Mouse (Mus musculus): ENCODE data around the gene Slc25a12. TPM values are rescaled to one million over a fixed set of nuclear protein-coding genes. Genes with fewer than 3 reads are reported as not detected.
"Not testable (repeated sequence)": the region's sequence is repeated elsewhere in the genome, so short reads cannot be mapped to it uniquely, and the experiment has no call there.

The Slc25a12 gene
- 100 to 1,000 TPM; 117 to 121 TPM for total RNA-seq (2021)

DNA sequence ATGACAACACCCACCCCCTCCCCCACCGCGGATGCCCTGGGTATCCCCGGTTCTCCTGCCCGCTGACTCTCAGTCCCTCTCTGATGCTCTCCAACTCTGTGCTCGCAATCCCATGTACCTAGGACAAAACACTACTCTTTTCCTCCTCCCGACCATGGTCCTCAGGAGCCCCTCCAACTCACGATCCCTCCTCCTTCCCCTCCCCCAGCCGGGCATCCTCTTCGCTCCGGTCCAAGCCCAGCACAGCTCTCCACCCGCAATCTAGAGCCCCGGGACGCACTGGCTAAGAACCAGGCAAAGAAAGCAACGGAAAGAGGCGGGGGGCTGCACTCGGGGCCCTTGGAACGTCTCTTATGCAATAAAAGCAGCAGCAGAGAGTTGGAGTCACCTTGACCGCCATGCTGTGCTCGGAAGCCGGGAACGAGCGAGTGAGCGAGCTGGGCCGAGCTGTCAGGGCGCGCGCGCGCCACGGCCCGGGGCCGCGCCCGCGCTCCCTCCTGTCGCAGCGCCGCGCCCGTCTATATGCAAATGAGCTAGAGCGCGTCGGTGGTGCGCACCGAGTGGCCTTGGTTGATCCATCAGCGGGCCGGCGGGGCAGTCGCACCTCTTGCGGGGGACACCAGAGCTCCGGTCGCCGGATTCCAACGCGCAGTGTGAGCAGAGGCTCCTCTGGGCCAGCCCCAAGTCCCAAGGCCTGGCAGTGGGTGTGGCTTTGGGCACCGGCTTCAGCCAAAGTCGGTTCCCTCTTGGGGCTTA, at the start of gene Slc25a12:
Slc25a12 (minus strand) TSS at position 625 of the 756 bp plus-strand sequence.
- intact Hi-C loops (cut with DNase I): no loop called here
- peak; percentile 78 for DNase-seq

DNA sequence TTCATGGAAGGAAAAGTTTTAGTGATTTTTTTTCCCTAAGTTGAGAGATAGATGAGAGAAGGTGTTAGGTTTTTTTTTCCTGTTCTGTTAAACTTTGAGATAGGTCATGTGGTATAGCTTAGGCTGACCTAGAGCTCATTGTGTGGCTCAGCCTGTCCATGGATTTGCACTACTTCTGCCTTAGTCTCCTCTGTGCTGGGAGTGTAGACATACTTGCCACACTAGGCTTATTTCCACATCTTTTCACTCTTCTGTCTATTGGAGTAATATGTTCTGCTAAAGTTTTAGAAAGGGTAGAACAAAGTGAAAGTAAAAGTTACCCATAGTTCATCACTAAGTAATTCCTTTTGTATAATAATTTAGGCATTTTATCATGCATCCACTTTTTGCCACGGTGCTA, 38.1 kb upstream of the Slc25a12 start:
- intact Hi-C loops (cut with DNase I): no loop called here
- no peak for DNase-seq

DNA sequence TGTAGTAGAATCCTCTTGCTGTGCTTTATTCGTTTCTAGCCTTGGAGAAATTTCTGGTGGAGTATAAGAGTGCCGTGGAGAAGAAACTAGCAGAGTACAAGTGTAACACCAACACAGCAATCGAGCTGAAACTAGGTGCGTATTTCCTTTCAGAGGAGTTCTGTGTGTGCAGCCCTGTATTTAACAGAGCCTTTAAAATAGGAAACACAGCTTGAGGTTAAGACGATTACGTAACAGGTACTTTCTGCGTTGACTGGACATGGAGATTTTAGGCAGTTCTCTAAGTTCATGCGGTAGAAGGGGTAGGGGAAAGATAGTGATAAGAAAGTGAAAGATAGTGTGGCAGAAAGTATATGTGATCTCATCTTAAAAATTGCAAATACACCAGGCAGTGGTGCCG, 22.3 kb upstream of the Slc25a12 start:
- intact Hi-C loops (cut with DNase I): no loop called here
- DNase-seq: no peak

DNA sequence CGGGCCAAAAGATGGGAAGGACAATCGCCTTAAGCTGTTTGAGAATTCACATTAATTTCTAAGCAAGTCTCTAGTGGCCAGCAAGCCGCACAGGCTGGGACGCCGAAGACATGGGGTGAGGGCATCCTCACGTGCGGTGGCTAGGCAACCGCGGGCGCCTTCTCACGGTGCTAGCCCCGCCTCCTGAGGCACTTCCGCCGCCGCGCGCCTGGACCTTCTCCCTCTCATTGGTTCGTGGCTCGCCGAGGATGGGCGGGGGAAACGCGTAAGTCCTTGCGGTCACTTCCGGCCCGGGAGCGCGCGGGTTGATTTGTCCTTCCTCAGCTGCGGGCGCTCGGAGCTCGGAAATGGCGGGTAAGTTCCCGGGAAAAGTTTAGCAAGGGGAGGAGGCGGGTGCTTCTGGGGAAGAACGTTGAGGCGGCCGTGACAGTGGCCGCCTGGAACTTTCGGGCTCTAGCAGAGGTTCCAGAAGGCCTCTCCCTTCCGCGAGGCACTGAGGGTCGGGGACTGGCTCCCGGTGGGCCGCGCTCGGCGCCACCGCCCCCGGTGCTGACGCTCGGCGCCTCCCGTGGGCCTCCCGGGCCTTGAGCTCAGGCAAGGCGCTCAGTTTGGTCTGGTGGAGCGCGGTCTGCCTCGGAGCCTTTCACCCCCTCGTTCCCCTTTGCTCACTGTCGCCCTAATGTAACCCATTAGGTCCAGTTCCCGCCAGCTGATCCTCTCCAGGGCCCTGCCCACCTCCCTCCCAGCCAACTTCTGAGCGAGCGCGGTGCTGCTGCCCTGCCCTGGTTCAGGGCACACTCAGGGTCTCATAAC, 21.6 kb upstream of the Slc25a12 start, which contains the start of gene Hat1:
Hat1 (plus strand) TSS at position 8 of the 813 bp plus-strand sequence.
- intact Hi-C loops (cut with DNase I): no loop called here

DNA sequence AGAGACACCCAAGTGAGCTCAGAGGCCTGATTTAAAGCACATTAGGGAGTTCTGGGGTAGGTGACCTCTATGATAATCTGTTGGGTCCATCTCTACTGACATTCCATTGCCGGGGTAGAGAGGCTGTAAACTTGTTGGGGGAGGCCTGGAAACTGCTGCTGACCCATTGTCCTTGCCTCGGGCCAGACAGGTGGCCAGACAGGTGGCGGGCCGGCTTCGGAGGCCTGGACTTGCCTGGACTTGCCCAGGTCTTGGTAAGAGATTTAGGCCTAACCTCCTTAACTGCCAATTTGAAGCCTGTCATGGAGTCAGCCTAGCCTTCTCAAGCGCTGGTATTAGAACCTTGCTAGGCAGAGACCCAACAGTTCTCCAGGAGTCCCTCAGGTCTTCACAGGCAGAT, 20.2 kb upstream of the Slc25a12 start:
- intact Hi-C loops (cut with DNase I): no loop called here
- DNase-seq: no peak

More for the DNA sequence above, 21.6 kb upstream of the Slc25a12 start, which contains the start of gene Hat1:
- DNase-seq: peak; percentile 97

DNA sequence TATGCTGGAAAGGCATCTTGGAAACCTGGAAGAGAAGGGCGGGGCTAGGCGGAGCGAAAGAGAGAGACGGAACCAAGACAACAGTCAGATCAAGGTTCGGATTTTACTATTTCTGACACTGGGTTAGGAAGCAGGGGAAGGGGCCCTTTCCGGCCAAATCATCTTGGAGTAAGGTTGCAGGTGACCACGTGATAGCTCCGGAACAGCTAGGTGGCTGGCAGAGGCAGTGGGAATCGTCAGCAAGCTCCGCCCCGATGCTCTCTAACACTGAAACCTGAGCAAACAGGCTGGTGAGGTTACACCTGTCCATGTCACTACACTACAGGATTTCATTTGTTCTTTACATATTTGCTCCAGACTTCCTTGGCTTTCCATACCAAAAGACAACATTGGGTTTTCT, 16.3 kb upstream of the Slc25a12 start:
- intact Hi-C loops (cut with DNase I): no loop called here
- no peak for DNase-seq

DNA sequence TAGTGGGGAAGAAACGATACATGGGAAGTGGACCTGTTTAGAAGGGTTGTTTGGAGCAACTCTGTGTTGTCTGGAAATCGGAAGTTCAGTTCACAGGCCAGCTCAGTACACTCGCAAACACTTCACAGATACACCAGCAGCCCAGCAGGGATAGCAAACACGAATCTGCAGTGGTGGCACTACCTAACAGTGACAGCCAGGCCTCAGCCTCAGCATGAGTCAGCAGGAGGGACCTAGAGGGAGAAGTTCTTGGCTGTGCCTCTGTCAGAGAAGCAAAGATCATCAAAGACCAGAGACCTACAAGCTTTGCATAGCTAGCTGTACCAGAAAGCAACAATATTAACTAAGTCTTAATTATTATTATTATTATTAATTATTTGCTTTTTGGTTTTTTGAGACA, 14.4 kb upstream of the Slc25a12 start:
- intact Hi-C loops (cut with DNase I): no loop called here
- DNase-seq: no peak

DNA sequence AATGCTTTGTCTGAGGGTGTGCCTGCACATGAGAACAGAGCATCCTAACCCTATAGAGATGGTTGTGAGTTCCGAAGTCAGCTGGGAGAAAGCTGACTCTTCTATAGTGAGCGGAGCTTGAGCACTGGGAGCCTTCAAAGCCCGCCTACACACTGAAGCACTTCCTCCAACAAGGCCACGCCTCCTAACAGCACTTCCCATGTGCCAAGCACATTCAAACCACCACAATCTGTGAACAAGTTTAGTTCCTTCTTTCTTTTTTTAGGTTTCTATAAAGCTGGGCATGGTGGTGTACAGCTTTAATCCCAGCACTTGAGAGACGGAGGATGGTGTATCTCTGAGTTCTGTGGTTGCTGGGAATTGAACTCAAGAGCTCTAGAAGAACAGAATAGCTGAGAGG, 9.9 kb upstream of the Slc25a12 start:
- intact Hi-C loops (cut with DNase I): no loop called here
- no peak for DNase-seq

DNA sequence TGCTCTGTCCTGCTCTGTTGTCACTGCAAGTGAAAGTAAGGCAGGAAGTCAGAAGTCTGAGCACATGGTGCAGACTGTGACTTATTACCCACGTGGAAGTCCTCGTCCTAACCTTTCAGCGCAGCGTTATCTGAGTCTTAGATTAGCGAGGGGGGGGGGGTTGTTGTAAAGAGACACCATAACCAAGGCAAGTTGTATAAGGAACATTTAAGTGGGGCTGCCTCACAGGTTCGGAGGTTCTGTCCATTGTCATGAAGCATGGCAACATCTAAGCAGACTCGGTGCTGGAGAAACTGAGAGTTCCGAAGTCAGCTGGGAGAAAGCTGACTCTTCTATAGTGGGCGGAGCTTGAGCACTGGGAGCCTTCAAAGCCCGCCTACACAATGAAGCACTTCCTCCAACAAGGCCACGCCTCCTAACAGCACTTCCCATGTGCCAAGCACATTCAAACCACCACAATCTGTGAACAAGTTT, 8.9 kb upstream of the Slc25a12 start:
- DNase-seq: no peak
- intact Hi-C loops (cut with DNase I): no loop called here

DNA sequence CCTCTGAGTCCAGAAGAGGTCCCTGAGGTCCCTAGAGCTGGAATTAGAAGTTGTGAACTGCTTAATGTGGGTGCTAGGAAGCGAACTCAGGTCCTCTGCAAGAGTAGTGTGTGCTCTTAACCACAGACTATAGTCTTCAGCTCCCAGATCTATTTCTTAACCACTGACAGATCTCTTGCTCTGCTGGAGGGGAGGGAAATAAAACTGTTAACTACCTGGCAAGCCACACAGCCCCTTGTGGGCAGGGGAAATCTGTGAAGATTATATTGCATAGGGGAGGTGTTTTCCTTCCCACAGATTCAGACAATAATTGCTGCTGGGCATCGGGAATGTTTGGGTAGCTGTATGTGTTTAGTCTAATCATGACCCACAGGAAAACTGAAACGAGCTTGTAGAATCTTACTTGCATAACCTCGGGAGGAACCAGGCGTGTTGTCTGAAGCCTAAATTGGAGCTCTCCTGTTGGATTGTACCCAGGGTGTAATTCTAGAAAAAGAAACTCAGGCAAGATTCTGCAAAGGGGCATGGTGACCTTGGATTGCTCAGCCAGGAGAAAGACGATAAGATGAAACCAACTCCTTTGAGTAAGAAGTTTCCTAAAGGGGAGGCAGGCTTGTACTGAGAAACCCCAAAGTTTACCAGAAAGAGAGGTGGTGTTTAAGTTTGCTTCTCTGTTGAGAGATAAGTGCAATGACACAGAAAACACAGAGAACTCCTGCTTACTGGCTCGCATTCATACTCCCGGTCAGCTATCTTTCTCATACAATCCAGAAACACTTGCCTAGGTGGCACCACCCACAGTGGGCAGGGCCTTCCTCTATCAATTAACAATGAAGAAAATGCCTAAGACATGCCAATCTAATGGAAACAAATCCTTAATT, 7.0 kb upstream of the Slc25a12 start:
- intact Hi-C loops (cut with DNase I): no loop called here

DNA sequence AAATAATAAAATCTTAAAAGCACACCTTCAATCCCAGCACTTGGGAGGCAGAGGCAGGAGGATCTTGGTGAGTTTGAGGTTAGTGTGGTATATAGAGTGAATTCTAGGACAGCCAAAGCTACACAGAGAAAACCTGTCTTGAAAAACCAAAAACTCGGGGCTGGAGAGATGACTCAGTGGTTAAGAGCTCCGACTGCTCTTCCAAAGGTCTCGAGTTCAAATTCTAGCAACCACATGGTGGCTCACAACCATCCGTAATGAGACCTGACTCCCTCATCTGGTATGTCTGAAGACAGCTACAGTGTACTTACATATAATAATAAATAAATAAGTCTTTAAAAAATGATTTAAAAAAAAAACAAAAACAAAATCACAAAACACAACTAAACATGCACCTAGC, 4.7 kb upstream of the Slc25a12 start:
- intact Hi-C loops (cut with DNase I); DNase-seq: not testable (repeated sequence)

More for the DNA sequence above, 7.0 kb upstream of the Slc25a12 start:
- no peak for DNase-seq

DNA sequence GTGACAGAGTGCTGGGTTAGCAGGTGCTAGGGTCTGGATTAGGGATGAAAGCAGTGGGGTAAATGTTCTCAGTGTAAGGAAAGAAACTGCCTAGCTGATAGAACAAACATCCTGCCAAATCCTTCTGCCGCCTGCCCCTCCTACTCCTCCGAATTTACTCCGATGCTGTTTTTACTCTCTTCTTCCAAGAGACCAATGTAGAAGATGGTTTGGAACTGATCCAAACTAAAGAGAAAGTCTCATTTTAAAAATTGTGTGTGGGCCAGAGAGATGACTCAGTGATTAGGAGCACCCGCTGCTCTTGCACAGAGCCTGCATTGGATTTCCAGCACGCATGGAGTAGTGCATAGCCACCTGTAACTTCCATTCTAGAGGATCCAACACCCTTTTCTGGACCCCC, 4.2 kb upstream of the Slc25a12 start:
- intact Hi-C loops (cut with DNase I): no loop called here
- DNase-seq: no peak

DNA sequence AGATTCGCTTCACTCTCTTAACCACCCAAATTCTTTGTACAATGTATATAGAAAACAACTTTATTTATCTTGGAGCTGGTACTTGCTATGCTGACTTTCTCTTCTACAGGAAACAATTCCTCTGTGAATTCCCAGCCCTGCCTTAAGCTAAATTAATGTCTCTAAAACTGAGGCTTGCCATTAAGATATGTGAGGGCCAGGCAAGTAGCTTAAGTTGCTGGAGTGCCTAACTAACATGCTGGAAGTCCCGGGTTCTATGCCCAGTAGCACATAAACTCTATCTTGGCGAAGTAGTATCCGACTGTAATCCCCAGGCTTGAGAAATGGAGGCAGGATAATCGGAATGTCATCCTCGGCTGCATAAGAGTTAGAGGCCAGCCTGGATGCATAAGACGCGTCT, 537 bp upstream of the Slc25a12 start:
- no peak for DNase-seq
- intact Hi-C loops (cut with DNase I): no loop called here

DNA sequence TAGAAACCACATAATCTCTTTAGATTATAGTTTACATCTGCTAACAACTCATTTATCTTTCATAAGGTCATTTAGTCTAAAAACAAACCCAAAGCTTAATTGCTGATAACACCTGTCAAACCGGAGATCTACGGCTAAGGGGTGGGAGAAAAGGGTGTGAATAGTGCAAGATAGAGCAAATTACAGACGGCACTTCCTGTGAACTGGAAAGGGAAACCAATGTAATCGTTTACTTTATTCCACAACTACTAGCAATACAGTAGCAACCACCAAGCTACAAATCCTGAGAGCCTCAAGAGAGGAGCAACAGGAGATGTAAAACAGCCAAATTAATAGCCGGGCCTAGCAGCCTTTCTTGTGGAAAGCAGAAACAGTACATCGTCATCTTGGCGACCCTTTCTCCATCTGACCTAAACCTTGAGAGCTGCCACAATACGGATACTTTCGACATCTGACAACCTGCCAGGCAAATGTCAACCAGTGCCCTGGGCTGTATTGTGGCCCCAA, 878 bp downstream of the Slc25a12 start:
- DNase-seq: no peak
- intact Hi-C loops (cut with DNase I): no loop called here

DNA sequence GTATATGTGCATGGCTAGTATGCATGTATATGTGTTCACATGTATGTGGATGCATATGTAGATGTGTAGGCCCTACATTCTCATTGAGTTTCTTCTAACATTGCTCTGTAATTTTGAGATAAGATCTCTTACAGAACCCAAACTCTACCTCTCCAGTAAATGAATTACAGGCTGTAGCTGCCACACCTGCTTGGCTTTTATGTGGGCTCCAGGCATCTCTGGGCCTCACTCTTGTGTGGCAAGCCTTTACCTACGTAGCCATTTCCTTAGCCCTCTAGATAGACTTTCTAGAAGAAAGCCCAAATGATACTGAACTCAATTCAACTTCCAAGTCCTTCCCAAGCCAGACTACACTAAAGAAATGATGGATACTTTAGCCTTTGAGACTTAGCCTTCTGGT, 7.4 kb downstream of the Slc25a12 start:
- DNase-seq: no peak
- intact Hi-C loops (cut with DNase I): no loop called here

DNA sequence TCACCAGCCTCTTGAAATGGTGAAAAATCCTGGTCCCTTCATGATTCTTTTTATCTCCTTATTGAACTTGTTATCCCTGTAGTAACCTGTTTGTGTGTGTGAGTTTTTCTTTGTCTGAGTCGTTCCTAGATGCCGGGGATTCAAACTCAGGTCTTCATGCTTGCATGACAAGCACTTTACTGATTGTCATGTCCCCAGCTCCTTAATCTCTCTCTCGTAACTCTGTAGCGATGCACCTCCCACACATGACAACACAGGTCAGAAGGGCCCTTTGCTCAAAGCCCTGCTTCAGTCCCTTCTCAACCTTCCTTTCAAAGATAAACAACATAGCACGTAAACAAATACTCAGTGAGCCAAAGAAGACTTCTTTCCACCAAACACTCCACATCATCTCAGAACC, 9.2 kb downstream of the Slc25a12 start:
- intact Hi-C loops (cut with DNase I): no loop called here
- no peak for DNase-seq

DNA sequence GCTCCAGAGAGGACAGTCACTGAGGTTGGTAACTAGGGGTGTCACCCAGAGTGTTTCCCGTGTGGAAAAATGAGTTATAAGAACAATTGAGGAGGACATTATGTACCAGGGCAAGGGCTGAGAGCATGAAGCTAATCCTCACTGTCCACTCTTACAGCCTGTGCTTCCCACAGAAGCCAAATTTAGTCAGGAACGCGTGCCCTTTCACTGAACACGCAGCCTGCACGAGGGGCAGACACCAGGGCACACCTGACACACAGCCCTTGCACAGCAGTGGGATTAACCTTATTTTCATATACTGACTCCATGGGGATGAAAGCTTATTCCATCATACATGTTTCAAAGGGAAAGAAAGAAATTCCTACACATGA, 13.5 kb downstream of the Slc25a12 start:
- intact Hi-C loops (cut with DNase I): no loop called here
- no peak for DNase-seq

DNA sequence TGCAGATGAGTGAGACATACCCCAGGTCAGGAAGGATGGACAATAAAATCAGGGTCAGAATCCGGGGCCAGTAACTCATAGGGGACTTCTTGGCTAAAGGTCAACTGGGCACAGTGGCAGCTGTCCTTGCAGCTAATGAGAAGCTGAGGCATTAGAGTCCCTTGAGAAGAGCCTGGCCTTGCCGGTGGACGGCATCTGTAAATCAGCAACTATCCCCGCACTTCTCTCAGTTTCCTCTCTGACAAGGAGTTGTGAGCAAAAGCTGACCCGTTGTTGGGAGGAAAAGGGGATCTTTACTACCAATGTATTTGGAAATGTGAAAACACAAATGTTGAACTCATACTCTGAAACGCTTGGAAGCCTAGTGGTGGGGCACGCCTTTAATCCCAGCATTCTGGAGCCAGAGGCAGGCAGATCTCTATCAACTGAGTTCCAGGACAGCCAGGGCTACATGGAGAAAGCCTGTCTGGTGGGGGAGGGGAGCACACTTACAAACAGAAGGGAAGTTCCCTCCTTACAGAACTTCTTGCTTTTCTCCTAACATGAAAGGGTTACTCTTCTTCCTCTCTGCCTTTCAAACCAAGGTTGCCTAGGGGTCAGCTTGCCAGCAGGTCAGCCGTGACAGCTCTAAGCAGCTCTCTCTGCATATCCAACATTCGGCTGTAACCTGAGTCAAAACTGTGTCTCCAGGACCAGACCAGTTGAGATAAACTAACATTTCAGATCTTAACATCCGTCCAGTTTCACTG, 14.1 kb downstream of the Slc25a12 start:
- intact Hi-C loops (cut with DNase I): no loop called here
- DNase-seq: no peak

DNA sequence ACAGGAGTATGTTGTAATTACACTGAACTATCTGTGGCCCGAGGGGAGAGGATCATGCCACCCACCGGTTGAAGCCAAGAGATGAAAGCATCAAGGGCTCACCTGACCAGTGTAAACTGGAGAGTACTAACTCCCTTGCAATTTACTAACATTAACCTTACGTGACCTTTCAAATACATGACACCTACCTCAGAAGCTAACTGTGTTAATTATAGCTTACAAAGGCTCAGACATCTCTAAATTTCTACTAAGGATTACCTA, 15.9 kb downstream of the Slc25a12 start:
- no peak for DNase-seq
- intact Hi-C loops (cut with DNase I): no loop called here

Data from left cerebral cortex, postnatal 4 days (tissue).